Mouse (Mus musculus) testis, adult 2 months (tissue): Measurements from ENCODE around the gene Zxdc.

ENCODE experiments used
- CTCF ChIP-seq: fragments of 200-500 bp; IDR thresholded peaks from 2 replicates; pipeline ENCODE4 v1.5.1; 2012; ENCODE audit warnings: low read depth, mild to moderate bottlenecking, inconsistent platforms, low read length, moderate library complexity; ENCODE audit not compliant: control insufficient read depth, insufficient read depth, insufficient replicate concordance
- POLR2A ChIP-seq: fragments of 200-500 bp; IDR thresholded peaks from 2 replicates; pipeline ENCODE4 v1.6.1; 2012; ENCODE audit warnings: low read depth, mild to moderate bottlenecking, inconsistent platforms, low read length, moderate library complexity; ENCODE audit not compliant: control insufficient read depth

DNA sequence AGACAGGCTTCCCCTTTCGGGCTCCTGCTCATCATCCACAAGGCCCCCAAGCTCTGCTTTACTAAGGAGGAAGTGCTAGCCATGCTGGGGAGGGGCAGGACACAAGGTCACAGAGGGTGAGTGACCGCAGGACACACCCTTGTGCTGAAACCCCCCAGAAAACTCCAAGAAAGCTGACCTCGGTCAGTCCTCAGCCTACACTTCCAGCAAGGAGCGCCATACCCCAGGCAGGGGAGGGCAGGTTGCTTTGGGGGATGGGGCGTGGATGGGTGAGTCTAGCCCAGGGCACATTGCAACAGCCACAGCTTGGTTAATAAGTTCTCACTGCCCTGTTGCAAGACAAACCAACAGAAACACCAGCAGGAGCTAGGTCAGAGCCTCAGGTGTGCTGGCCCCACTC lies 48.9 kb upstream of the Zxdc start:
- no peak for TF ChIP-seq CTCF
- TF ChIP-seq POLR2A, result no peak
